Mouse (Mus musculus) hindbrain, embryonic 11.5 days (tissue): ENCODE measurements around the gene Fam228b. TPM values are rescaled to one million over a fixed set of nuclear protein-coding genes. Genes with fewer than 3 reads are reported as not detected.
"Not testable (repeated sequence)": the region's sequence is repeated elsewhere in the genome, so short reads cannot be mapped to it uniquely, and the experiment has no call there.

ENCODE experiments used
- ATAC-seq: fragments of 200-750 bp; cut with Nextera tagmentation; 2 replicates; pipeline ENCODE4 v1.8.0; 2017; ENCODE audit warnings: mild to moderate bottlenecking, moderate TSS enrichment, moderate library complexity; ENCODE audit not compliant: low FRiP score
- DNase-seq: peaks from one replicate; pipeline ENCODE4 v3.0.0-alpha.2; 2015; ENCODE audit warnings: low spot score
- H3K27ac ChIP-seq: fragments of 300-500 bp; sonication (generic); 2 replicates; pipeline ENCODE4 v1.5.1; 2014; ENCODE audit warnings: mild to moderate bottlenecking, low read depth, low read length
- H3K27me3 ChIP-seq: fragments of 300-500 bp; sonication (generic); 2 replicates; pipeline ENCODE4 v1.6.1; 2014; ENCODE audit warnings: mild to moderate bottlenecking, low read length, moderate library complexity, mixed read lengths; ENCODE audit not compliant: control insufficient read depth, insufficient read depth
- H3K36me3 ChIP-seq: fragments of 300-500 bp; sonication (generic); 2 replicates; pipeline ENCODE4 v1.6.1; 2014; ENCODE audit warnings: mild to moderate bottlenecking, low read length, moderate library complexity, mixed read lengths; ENCODE audit not compliant: control insufficient read depth, insufficient read depth
- H3K4me1 ChIP-seq: fragments of 300-500 bp; sonication (generic); replicated peaks from 2 replicates; pipeline ENCODE4 v1.6.1; 2014; ENCODE audit warnings: low read length, mixed read lengths; ENCODE audit not compliant: control insufficient read depth, insufficient read depth
- H3K4me2 ChIP-seq: fragments of 300-500 bp; sonication (generic); replicated peaks from 2 replicates; pipeline ENCODE4 v1.6.1; 2014; ENCODE audit warnings: mild to moderate bottlenecking, low read depth, low read length
- H3K4me3 ChIP-seq: fragments of 300-500 bp; sonication (generic); 2 replicates; pipeline ENCODE4 v1.5.1; 2014; ENCODE audit warnings: low read depth, low read length
- H3K9ac ChIP-seq: fragments of 300-500 bp; sonication (generic); 2 replicates; pipeline ENCODE4 v1.6.1; 2014; ENCODE audit warnings: low read depth, low read length
- H3K9me3 ChIP-seq: fragments of 300-500 bp; sonication (generic); 2 replicates; pipeline ENCODE4 v1.6.1; 2016; ENCODE audit warnings: low read length; ENCODE audit not compliant: control insufficient read depth
- WGBS: fragments of 180-500 bp; shearing (Covaris S2); extraction: QIAGEN DNeasy Blood & Tissue Kit; methylation state at CpG from one replicate; pipeline ENCODE4 v1.1.7; 2014; 5-methylcytosine and 5-hydroxymethylcytosine counted together
- polyA plus RNA-seq: library from polyadenylated mRNA; unstranded; fragments of >200 nt; fragmentation: Nextera tagmentation; extraction: Ambion mirVana; gene quantifications from 2 replicates; pipeline ENCODE4 v1.2.1, GENCODE M21; 2014

The Fam228b gene
- polyA plus RNA-seq, 1 experiment from 2014 or later = 2.9 TPM

GRCm38 (mm10) chr12:4708296-4708695, 60.8 kb downstream of the Fam228b start:
- Histone ChIP-seq H3K9me3 (no peaks in the 10 kb centered on the region), H3K4me1 (no peaks in the 10 kb centered on the region), H3K27ac (no peak overlapping the region), H3K36me3 (no peaks in the 10 kb centered on the region), H3K27me3 (no peaks in the 10 kb centered on the region), H3K4me2 (no peak overlapping the region), H3K4me3 (no peak overlapping the region), H3K9ac (no peak overlapping the region)
- DNase-seq = no peak
- no peak for ATAC-seq
- 81% methylated on average over 4 of the region's 4 CpGs for WGBS

DNA sequence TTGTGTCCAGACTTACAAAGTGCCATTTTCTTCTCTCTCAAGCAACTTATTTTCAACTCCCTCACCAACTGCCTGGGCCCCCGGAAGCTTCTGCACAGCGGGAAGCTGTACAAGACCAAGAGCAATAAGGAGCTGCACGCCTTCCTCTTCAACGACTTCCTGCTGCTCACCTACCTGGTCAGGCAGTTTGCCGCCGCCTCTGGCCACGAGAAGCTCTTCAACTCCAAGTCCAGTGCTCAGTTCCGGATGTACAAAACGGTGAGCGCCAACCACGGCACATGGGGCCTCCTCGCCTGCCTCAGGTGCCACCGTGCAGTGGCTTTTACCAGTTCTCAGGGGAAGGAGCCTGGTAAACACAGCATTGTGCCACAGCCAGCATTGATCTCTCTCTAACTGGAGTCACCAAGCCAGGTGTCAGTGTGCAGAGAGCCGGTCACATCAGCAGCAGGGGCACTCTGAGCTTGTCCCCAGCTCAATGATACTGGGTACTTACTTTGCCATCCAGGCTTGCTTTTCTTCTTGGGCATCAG, 61.5 kb downstream of the Fam228b start:
- WGBS = 95% methylated on average over 14 of the region's 14 CpGs
- no peaks in the 10 kb centered on the region for H3K36me3 ChIP-seq
- H3K4me2 ChIP-seq = no peak overlapping the region
- H3K27ac ChIP-seq = no peak overlapping the region
- H3K4me1 ChIP-seq = no peaks in the 10 kb centered on the region
- H3K9me3 ChIP-seq = no peaks in the 10 kb centered on the region
- DNase-seq (no peak), ATAC-seq (no peak)
- no peak overlapping the region for H3K4me3 ChIP-seq
- no peaks in the 10 kb centered on the region for H3K27me3 ChIP-seq
- H3K9ac ChIP-seq = no peak overlapping the region

- no peak for DNase-seq
- Histone ChIP-seq H3K9ac (no peak overlapping the region), H3K27me3 (no peaks in the 10 kb centered on the region), H3K4me3 (no peak overlapping the region), H3K36me3 (no peaks in the 10 kb centered on the region), H3K4me2 (no peak overlapping the region), H3K9me3 (no peaks in the 10 kb centered on the region), H3K4me1 (no peaks in the 10 kb centered on the region), H3K27ac (no peak overlapping the region)
- ATAC-seq = no peak
- WGBS = 85% methylated on average over 10 of the region's 10 CpGs
Observed at GRCm38 (mm10) chr12:4706901-4707300, 62.2 kb downstream of the Fam228b start.

GRCm38 (mm10) chr12:4706175-4706574, 62.9 kb downstream of the Fam228b start:
- Histone ChIP-seq H3K36me3 (no peaks in the 10 kb centered on the region), H3K9ac (no peak overlapping the region), H3K27ac (no peak overlapping the region), H3K4me2 (no peak overlapping the region), H3K9me3 (no peaks in the 10 kb centered on the region), H3K4me3 (no peak overlapping the region), H3K4me1 (no peaks in the 10 kb centered on the region), H3K27me3 (no peaks in the 10 kb centered on the region)
- no peak for DNase-seq
- WGBS = 93% methylated on average over 5 of the region's 5 CpGs
- no peak for ATAC-seq

- H3K4me2 ChIP-seq, H3K9me3 ChIP-seq, H3K36me3 ChIP-seq, DNase-seq, H3K27ac ChIP-seq, H3K9ac ChIP-seq, ATAC-seq, H3K27me3 ChIP-seq, H3K4me3 ChIP-seq, H3K4me1 ChIP-seq: not testable (repeated sequence)
- 79% methylated on average over 6 of the region's 6 CpGs for WGBS
Observed at GRCm38 (mm10) chr12:4705626-4706025, 63.4 kb downstream of the Fam228b start.

GRCm38 (mm10) chr12:4694534-4694933, 74.5 kb downstream of the Fam228b start:
- no peak for ATAC-seq
- H3K36me3 ChIP-seq = no peaks in the 10 kb centered on the region
- no peak overlapping the region for H3K4me3 ChIP-seq

GRCm38 (mm10) chr12:4691193-4691592, 77.9 kb downstream of the Fam228b start:
- no peak overlapping the region for H3K4me2 ChIP-seq
- no peak overlapping the region for H3K4me3 ChIP-seq
- no peaks in the 10 kb centered on the region for H3K27me3 ChIP-seq
- no peak overlapping the region for H3K27ac ChIP-seq
- no peaks in the 10 kb centered on the region for H3K36me3 ChIP-seq
- H3K9ac ChIP-seq = no peak overlapping the region
- DNase-seq (no peak), ATAC-seq (no peak)
- 79% methylated on average over 3 of the region's 3 CpGs for WGBS
- H3K4me1 ChIP-seq = no peaks in the 10 kb centered on the region
- H3K9me3 ChIP-seq = no peaks in the 10 kb centered on the region

More at GRCm38 (mm10) chr12:4694534-4694933, 74.5 kb downstream of the Fam228b start:
- Histone ChIP-seq H3K4me2 (no peak overlapping the region), H3K27ac (no peak overlapping the region), H3K4me1 (no peaks in the 10 kb centered on the region), H3K9ac (no peak overlapping the region), H3K27me3 (no peaks in the 10 kb centered on the region), H3K9me3 (no peaks in the 10 kb centered on the region)
- DNase-seq = no peak
- 80% methylated on average over 1 of the region's 1 CpGs for WGBS

Other genes starting within 250 kb of the Fam228b start
- 19.3 and 20.6 TPM in 2 replicates for gene Itsn2, start 176.6 kb downstream of the Fam228b start, polyA plus RNA-seq
- gene Gm3625, start 176.3 kb downstream of the Fam228b start, polyA plus RNA-seq = not detected in 2 replicates
- gene Fam228a, start 30.8 kb downstream of the Fam228b start, polyA plus RNA-seq = 0.13 and 1.4 TPM in 2 replicates
- gene Pfn4, start 245 bp downstream of the Fam228b start, polyA plus RNA-seq = 5.3 and 8.4 TPM in 2 replicates
- 354 and 386 TPM in 2 replicates for gene Sf3b6, start 48.3 kb upstream of the Fam228b start, polyA plus RNA-seq
- 19.6 TPM in 2 replicates for gene Fkbp1b, start 72.3 kb upstream of the Fam228b start, polyA plus RNA-seq
- gene Wdcp, start 74.0 kb upstream of the Fam228b start, polyA plus RNA-seq = 15.8 and 18.5 TPM in 2 replicates
- gene Mfsd2b, start 105.1 kb upstream of the Fam228b start, polyA plus RNA-seq = 4.6 and 4.8 TPM in 2 replicates
- 27.0 and 27.8 TPM in 2 replicates for gene Ubxn2a, start 138.4 kb upstream of the Fam228b start, polyA plus RNA-seq
- gene Atad2b, start 148.1 kb upstream of the Fam228b start, polyA plus RNA-seq = 23.4 and 25.2 TPM in 2 replicates